Mouse (Mus musculus): ENCODE measurements around the gene Tbx19. TPM values are rescaled to one million over a fixed set of nuclear protein-coding genes. Genes with fewer than 3 reads are reported as not detected.

The Tbx19 gene
- polyA plus RNA-seq, 1 experiment from 2014 or later, result not detected

- H3K4me3 ChIP-seq (ENCODE audit: low read depth, low read length), result no peak overlapping the region
- DNase-seq, result no peak
- no peaks in the 10 kb centered on the region for H3K9me3 ChIP-seq (ENCODE audit: low read depth, low read length)
- no peak overlapping the region for H3K27ac ChIP-seq (ENCODE audit: low read depth)
- ATAC-seq (ENCODE audit: insufficient read depth), result no peak
- no peak overlapping the region for H3K9ac ChIP-seq
- no peak for TF ChIP-seq CTCF (IDR thresholded peaks at IDR 0.05; ENCODE audit: low read depth)
- H3K36me3 ChIP-seq (ENCODE audit: insufficient read depth), result peaks cover under 1% of the 10 kb centered on the region; the same call in 1 of the 2 replicates
- H3K4me2 ChIP-seq, result no peak overlapping the region; the same call in 1 of the 2 replicates
- WGBS, result 71% methylated on average over 13 of the region's 13 CpGs
- peaks cover 10% of the 10 kb centered on the region for H3K4me1 ChIP-seq (ENCODE audit: insufficient read depth)
- no peaks in the 10 kb centered on the region for H3K27me3 ChIP-seq (ENCODE audit: insufficient read depth, low read length)
Measured at GRCm38 (mm10) chr1:165191611-165192010, 31.0 kb upstream of the Tbx19 start.

- Histone ChIP-seq H3K4me2 (no peak overlapping the region), H3K27ac (ENCODE audit: low read depth) (no peak overlapping the region), H3K36me3 (ENCODE audit: insufficient read depth) (peaks cover 4% of the 10 kb centered on the region; the same call in 1 of the 2 replicates), H3K9me3 (ENCODE audit: low read depth, low read length) (no peaks in the 10 kb centered on the region), H3K4me3 (ENCODE audit: low read depth, low read length) (no peak overlapping the region), H3K4me1 (ENCODE audit: insufficient read depth) (peaks cover 10% of the 10 kb centered on the region), H3K9ac (no peak overlapping the region), H3K27me3 (ENCODE audit: insufficient read depth, low read length) (no peaks in the 10 kb centered on the region)
- WGBS, result 89% methylated on average over 10 of the region's 10 CpGs
- no peak for DNase-seq
- ATAC-seq (ENCODE audit: insufficient read depth), result no peak
- TF ChIP-seq CTCF (IDR thresholded peaks at IDR 0.05; ENCODE audit: low read depth), result no peak
Measured at GRCm38 (mm10) chr1:165190571-165191273, 30.1 kb upstream of the Tbx19 start.

- Histone ChIP-seq H3K4me1 (ENCODE audit: insufficient read depth) (peaks cover 6% of the 10 kb centered on the region), H3K27me3 (ENCODE audit: insufficient read depth, low read length) (no peaks in the 10 kb centered on the region), H3K4me2 (no peak overlapping the region), H3K4me3 (ENCODE audit: low read depth, low read length) (no peak overlapping the region), H3K9me3 (ENCODE audit: low read depth, low read length) (no peaks in the 10 kb centered on the region), H3K9ac (no peak overlapping the region), H3K36me3 (ENCODE audit: insufficient read depth) (peaks cover 4% of the 10 kb centered on the region; the same call in 1 of the 2 replicates), H3K27ac (ENCODE audit: low read depth) (no peak overlapping the region)
- TF ChIP-seq CTCF (IDR thresholded peaks at IDR 0.05; ENCODE audit: low read depth), result no peak
- ATAC-seq (ENCODE audit: insufficient read depth) (no peak), DNase-seq (no peak)
- WGBS, result 74% methylated on average over 6 of the region's 6 CpGs
Measured at GRCm38 (mm10) chr1:165190068-165190467, 29.5 kb upstream of the Tbx19 start.

- no peaks in the 10 kb centered on the region for H3K4me1 ChIP-seq (ENCODE audit: insufficient read depth)
- H3K27ac ChIP-seq (ENCODE audit: low read depth), result no peak overlapping the region
- WGBS, result 77% methylated on average over 10 of the region's 10 CpGs
- TF ChIP-seq CTCF (IDR thresholded peaks at IDR 0.05; ENCODE audit: low read depth), result no peak
- H3K4me2 ChIP-seq, result no peak overlapping the region
- no peaks in the 10 kb centered on the region for H3K9me3 ChIP-seq (ENCODE audit: low read depth, low read length)
- no peak overlapping the region for H3K9ac ChIP-seq
- no peak for ATAC-seq (ENCODE audit: insufficient read depth)
- H3K36me3 ChIP-seq (ENCODE audit: insufficient read depth), result peaks cover 4% of the 10 kb centered on the region; the same call in 1 of the 2 replicates
- H3K4me3 ChIP-seq (ENCODE audit: low read depth, low read length), result no peak overlapping the region
- H3K27me3 ChIP-seq (ENCODE audit: insufficient read depth, low read length), result no peaks in the 10 kb centered on the region
- DNase-seq, result no peak
Measured at GRCm38 (mm10) chr1:165188806-165189580, 28.4 kb upstream of the Tbx19 start.

GRCm38 (mm10) chr1:165187357-165187756, 26.8 kb upstream of the Tbx19 start:
- WGBS, result 61% methylated on average over 5 of the region's 5 CpGs
- H3K36me3 ChIP-seq (ENCODE audit: insufficient read depth), result peaks cover 5% of the 10 kb centered on the region; the same call in 1 of the 2 replicates
- DNase-seq, result no peak
- no peak overlapping the region for H3K4me2 ChIP-seq
- H3K9ac ChIP-seq, result no peak overlapping the region
- H3K4me1 ChIP-seq (ENCODE audit: insufficient read depth), result 0 out of 2 replicates have a peak, but pooled peaks cover 3% of the 10 kb centered on the region
- H3K27ac ChIP-seq (ENCODE audit: low read depth), result no peak overlapping the region
- H3K27me3 ChIP-seq (ENCODE audit: insufficient read depth, low read length), result no peaks in the 10 kb centered on the region
- H3K4me3 ChIP-seq (ENCODE audit: low read depth, low read length), result no peak overlapping the region
- no peak for ATAC-seq (ENCODE audit: insufficient read depth)
- TF ChIP-seq CTCF (IDR thresholded peaks at IDR 0.05; ENCODE audit: low read depth), result no peak
- no peaks in the 10 kb centered on the region for H3K9me3 ChIP-seq (ENCODE audit: low read depth, low read length)

GRCm38 (mm10) chr1:165186491-165186890, 25.9 kb upstream of the Tbx19 start:
- H3K9me3 ChIP-seq (ENCODE audit: low read depth, low read length), result no peaks in the 10 kb centered on the region
- no peak for TF ChIP-seq CTCF (IDR thresholded peaks at IDR 0.05; ENCODE audit: low read depth)
- H3K4me3 ChIP-seq (ENCODE audit: low read depth, low read length), result no peak overlapping the region
- no peak overlapping the region for H3K9ac ChIP-seq
- H3K36me3 ChIP-seq (ENCODE audit: insufficient read depth), result peaks cover 10% of the 10 kb centered on the region; the same call in 1 of the 2 replicates
- ATAC-seq (ENCODE audit: insufficient read depth), result no peak
- no peak for DNase-seq
- no peak overlapping the region for H3K4me2 ChIP-seq
- H3K4me1 ChIP-seq (ENCODE audit: insufficient read depth), result 0 out of 2 replicates have a peak, but pooled peaks cover 3% of the 10 kb centered on the region
- no peaks in the 10 kb centered on the region for H3K27me3 ChIP-seq (ENCODE audit: insufficient read depth, low read length)
- 69% methylated on average over 12 of the region's 12 CpGs for WGBS
- no peak overlapping the region for H3K27ac ChIP-seq (ENCODE audit: low read depth)

GRCm38 (mm10) chr1:165185116-165185515, 24.5 kb upstream of the Tbx19 start:
- Histone ChIP-seq H3K4me2 (no peak overlapping the region), H3K27ac (ENCODE audit: low read depth) (no peak overlapping the region; the same call in 1 of the 2 replicates), H3K27me3 (ENCODE audit: insufficient read depth, low read length) (no peaks in the 10 kb centered on the region), H3K36me3 (ENCODE audit: insufficient read depth) (peaks cover 10% of the 10 kb centered on the region; the same call in 1 of the 2 replicates), H3K4me1 (ENCODE audit: insufficient read depth) (0 out of 2 replicates have a peak, but pooled peaks cover 3% of the 10 kb centered on the region), H3K9ac (no peak overlapping the region), H3K4me3 (ENCODE audit: low read depth, low read length) (no peak overlapping the region), H3K9me3 (ENCODE audit: low read depth, low read length) (no peaks in the 10 kb centered on the region)
- no peak for ATAC-seq (ENCODE audit: insufficient read depth)
- DNase-seq, result no peak
- no peak for TF ChIP-seq CTCF (IDR thresholded peaks at IDR 0.05; ENCODE audit: low read depth)
- WGBS, result 65% methylated on average over 7 of the region's 7 CpGs

All from lung, embryonic 14.5 days (tissue).